Mouse (Mus musculus) hindbrain, postnatal 0 days (tissue): Measurements from ENCODE around the gene Pmel. TPM values are rescaled to one million over a fixed set of nuclear protein-coding genes. Genes with fewer than 3 reads are reported as not detected.
A peak's percentile ranks its signal among the peaks of the same experiment; 100 is the strongest.

ENCODE experiments used
- ATAC-seq: fragments of 200-750 bp; cut with Nextera tagmentation; 2 replicates; pipeline ENCODE4 v1.8.0; 2017; ENCODE audit warnings: mild to moderate bottlenecking, moderate TSS enrichment, moderate library complexity
- DNase-seq: peaks from one replicate; pipeline ENCODE4 v3.0.0-alpha.2; 2015; ENCODE audit warnings: low spot score
- H3K27ac ChIP-seq: fragments of 300-500 bp; sonication (generic); 2 replicates; pipeline ENCODE4 v1.5.1; 2014; ENCODE audit warnings: mild to moderate bottlenecking
- H3K27me3 ChIP-seq: fragments of 300-500 bp; sonication (generic); 2 replicates; pipeline ENCODE4 v1.6.1; 2014; ENCODE audit warnings: low read length, mixed read lengths; ENCODE audit not compliant: insufficient read depth
- H3K36me3 ChIP-seq: fragments of 300-500 bp; sonication (generic); 2 replicates; pipeline ENCODE4 v1.6.1; 2014; ENCODE audit warnings: low read length, mixed read lengths; ENCODE audit not compliant: insufficient read depth
- H3K4me1 ChIP-seq: fragments of 300-500 bp; sonication (generic); 2 replicates; pipeline ENCODE4 v1.6.1; 2014; ENCODE audit warnings: antibody characterized with exemption, low read length, mixed read lengths; ENCODE audit not compliant: insufficient read depth
- H3K4me2 ChIP-seq: fragments of 300-500 bp; sonication (generic); 2 replicates; pipeline ENCODE4 v1.6.1; 2014; ENCODE audit warnings: low read depth, mild to moderate bottlenecking, low read length, moderate library complexity, mixed read lengths
- H3K4me3 ChIP-seq: fragments of 300-500 bp; sonication (generic); 2 replicates; pipeline ENCODE4 v1.5.1; 2014; ENCODE audit warnings: low read length
- H3K9ac ChIP-seq: fragments of 300-500 bp; sonication (generic); replicated peaks from 2 replicates; pipeline ENCODE4 v1.6.1; 2014; ENCODE audit warnings: mild to moderate bottlenecking, low read length, moderate library complexity, mixed read lengths
- H3K9me3 ChIP-seq: fragments of 300-500 bp; sonication (generic); 2 replicates; pipeline ENCODE4 v1.6.1; 2016; ENCODE audit warnings: low read length, mixed read lengths
- CTCF ChIP-seq: IDR thresholded peaks from 2 replicates; pipeline ENCODE4 v1.5.1; 2016; ENCODE audit warnings: antibody characterized with exemption, control low read depth, low read depth
- WGBS: fragments of 180-500 bp; shearing (Covaris S2); extraction: QIAGEN DNeasy Blood & Tissue Kit; methylation state at CpG from one replicate; pipeline ENCODE4 v1.1.7; 2014; 5-methylcytosine and 5-hydroxymethylcytosine counted together
- polyA plus RNA-seq: library from polyadenylated mRNA; unstranded; fragments of >200 nt; fragmentation: Nextera tagmentation; extraction: Ambion mirVana; gene quantifications from 2 replicates; pipeline ENCODE4 v1.2.1, GENCODE M21; 2015
- total RNA-seq: library from RNA; depleted of rRNA; stranded (reverse); fragments of >200 nt; gene quantifications from 2 replicates; pipeline ENCODE4 v1.2.3, GENCODE M21; 2014

The Pmel gene
- total and polyA plus RNA-seq, 2 experiments from 2014 or later = 0.63 to 1.4 TPM

DNA sequence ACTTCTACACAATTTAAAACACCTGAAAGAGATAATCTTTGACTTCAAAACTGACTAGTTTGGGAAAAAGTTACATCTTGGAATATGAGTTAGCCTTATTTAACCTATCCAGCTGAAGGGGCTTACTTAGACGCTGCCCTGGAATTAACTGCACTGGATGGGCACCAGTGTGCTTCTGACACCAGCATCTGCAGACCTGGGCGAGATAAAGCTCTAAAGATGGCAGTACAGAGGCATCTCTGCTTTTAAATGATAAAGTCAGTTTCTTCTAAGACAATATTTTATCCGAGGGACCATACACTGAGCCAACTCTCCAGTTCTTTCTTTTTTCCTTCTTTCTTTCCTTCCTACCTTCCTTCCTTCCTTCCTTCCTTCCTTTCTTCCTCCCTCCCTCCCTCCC, 39.2 kb upstream of the Pmel start:
- DNase-seq (no peak), ATAC-seq (no peak)
- 76% methylated on average over 3 of the region's 3 CpGs for WGBS
- Histone ChIP-seq H3K9ac (no peak overlapping the region), H3K4me2 (no peak overlapping the region), H3K27me3 (no peaks in the 10 kb centered on the region), H3K4me3 (no peak overlapping the region), H3K27ac (no peak overlapping the region), H3K9me3 (no peaks in the 10 kb centered on the region), H3K36me3 (no peaks in the 10 kb centered on the region), H3K4me1 (no peaks in the 10 kb centered on the region)
- no peak for TF ChIP-seq CTCF

DNA sequence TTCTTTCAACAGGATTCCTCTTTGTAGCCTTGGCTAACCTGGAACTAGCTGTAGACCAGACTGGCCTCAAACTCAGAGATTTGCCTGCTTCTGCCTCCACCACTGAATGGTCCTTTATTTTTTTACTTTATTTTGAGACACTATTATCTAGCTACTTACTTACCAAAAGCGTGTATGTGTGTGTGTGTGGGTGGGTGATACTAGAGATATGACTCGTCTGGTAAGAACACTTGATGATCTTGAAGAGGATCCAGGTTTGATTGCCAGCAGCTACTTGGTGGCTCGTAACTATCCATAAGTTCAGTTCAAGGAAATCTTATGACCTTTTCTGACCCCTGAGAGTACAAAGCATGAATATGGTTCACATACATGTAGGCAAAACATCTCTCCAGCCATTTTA, 38.7 kb upstream of the Pmel start:
- DNase-seq = no peak
- no peaks in the 10 kb centered on the region for H3K27me3 ChIP-seq
- H3K9me3 ChIP-seq = no peaks in the 10 kb centered on the region
- WGBS = 87% methylated on average over 3 of the region's 3 CpGs
- TF ChIP-seq CTCF = no peak
- no peak overlapping the region for H3K27ac ChIP-seq
- no peak for ATAC-seq
- no peaks in the 10 kb centered on the region for H3K4me1 ChIP-seq
- no peak overlapping the region for H3K4me3 ChIP-seq
- no peaks in the 10 kb centered on the region for H3K36me3 ChIP-seq
- no peak overlapping the region for H3K9ac ChIP-seq
- no peak overlapping the region for H3K4me2 ChIP-seq

DNA sequence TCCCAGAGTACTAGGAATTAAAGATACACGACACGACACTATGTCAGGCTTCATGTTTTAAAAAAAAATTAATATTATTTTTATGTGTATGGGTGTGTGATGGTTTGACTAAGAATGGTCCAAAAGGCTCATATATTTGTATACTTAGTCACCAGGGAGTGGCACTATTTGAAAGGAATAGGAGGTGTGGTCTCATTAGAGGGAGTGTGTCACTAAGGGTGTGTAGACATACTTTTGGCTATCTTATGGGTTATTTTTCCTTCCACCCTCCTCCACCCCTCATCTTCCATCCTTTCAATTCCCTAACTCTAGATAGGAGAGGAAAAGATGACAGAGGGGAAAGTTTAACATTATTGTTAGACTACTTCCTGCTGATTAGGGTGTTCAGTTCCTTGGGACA, 38.2 kb upstream of the Pmel start:
- WGBS = 95% methylated on average over 2 of the region's 2 CpGs

DNA sequence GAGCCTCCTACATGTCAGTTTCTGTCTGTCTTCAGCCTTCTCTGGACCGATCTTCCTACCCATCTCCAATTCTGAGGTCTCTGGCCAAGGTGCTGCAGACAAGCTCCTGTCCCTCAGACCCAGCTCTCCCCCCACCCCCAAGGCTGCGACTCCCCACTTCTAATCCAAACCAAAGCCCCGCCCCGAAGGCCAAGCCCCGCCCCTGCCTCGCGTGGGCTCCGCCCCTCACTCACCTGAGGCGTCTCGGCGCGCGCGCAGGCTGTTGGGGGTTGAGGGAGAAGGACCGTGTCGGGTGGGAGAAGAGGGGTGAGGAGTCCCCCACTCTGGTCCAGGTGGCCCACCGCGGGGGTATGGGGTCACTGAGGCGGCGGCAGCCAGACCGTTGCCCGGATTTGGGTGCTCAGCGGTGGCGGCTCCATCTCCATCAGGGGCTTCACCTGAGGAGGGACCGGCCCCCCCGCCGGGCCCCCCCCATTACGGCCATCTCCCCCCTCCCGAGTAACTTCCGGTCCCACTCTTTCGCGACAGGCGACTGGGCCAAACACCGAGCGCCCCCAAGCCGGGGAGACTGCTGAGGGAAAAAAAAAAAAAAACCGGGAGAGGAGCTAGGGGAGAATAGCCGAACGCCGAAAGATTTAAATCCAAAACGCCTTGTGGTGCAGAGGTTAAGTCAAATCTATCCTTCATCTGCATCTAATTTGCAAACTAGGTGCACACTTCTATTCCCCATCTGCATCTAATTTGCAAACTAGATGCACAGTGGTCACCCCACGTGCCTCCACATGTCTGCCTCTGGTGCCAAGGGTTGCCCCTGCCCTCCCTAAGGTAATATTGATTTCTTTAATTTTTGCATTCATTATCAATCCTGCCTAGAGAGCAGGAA, 35.0 kb upstream of the Pmel start:
- peak overlapping the region; percentile 78 for H3K9ac ChIP-seq
- H3K36me3 ChIP-seq = peaks cover 11% of the 10 kb centered on the region; the same call in 1 of the 2 replicates
- H3K27me3 ChIP-seq = no peaks in the 10 kb centered on the region
- peak overlapping the region; percentile 83 for H3K4me2 ChIP-seq
- peak; percentile 77 for DNase-seq
- peak overlapping the region; percentile 76 for H3K4me3 ChIP-seq
- no peak for TF ChIP-seq CTCF
- H3K27ac ChIP-seq = peak overlapping the region; percentile 81
- peak; percentile 80 for ATAC-seq
- WGBS = under 1% methylated on average over 40 of the region's 42 CpGs
- H3K4me1 ChIP-seq = no peaks in the 10 kb centered on the region; the same call in 1 of the 2 replicates
- no peaks in the 10 kb centered on the region for H3K9me3 ChIP-seq

More for the DNA sequence above, 38.2 kb upstream of the Pmel start:
- no peak for DNase-seq
- Histone ChIP-seq H3K27ac (no peak overlapping the region), H3K27me3 (no peaks in the 10 kb centered on the region), H3K36me3 (peaks cover under 1% of the 10 kb centered on the region; the same call in 1 of the 2 replicates), H3K9me3 (no peaks in the 10 kb centered on the region), H3K4me2 (no peak overlapping the region), H3K4me3 (no peak overlapping the region), H3K9ac (no peak overlapping the region), H3K4me1 (no peaks in the 10 kb centered on the region)
- ATAC-seq = no peak
- TF ChIP-seq CTCF = no peak

DNA sequence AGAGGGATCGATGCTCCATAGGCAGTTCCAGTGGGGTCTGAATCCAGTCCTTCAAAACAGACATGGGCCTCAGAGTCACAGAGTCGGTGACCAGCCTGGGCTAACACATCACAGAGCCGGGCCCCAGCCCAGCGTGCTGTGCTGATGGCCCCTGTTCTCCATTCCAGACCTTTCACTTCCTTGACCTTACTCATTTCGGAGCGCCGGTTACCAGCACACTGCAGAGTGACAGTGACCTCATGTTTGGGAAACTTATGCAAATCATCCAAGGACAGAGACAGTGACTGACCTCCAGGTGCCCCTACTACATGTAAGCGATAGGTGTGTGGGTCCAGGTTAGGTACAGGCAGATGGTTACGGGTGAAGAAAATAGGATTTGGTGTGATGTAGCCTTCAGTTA, 32.8 kb upstream of the Pmel start:
- Histone ChIP-seq H3K9me3 (no peaks in the 10 kb centered on the region), H3K27me3 (no peaks in the 10 kb centered on the region), H3K9ac (no peak overlapping the region), H3K36me3 (peaks cover 11% of the 10 kb centered on the region; the same call in 1 of the 2 replicates), H3K4me2 (no peak overlapping the region), H3K4me3 (no peak overlapping the region), H3K27ac (no peak overlapping the region), H3K4me1 (no peaks in the 10 kb centered on the region; the same call in 1 of the 2 replicates)
- TF ChIP-seq CTCF = no peak
- 96% methylated on average over 9 of the region's 9 CpGs for WGBS
- DNase-seq (no peak), ATAC-seq (no peak)

DNA sequence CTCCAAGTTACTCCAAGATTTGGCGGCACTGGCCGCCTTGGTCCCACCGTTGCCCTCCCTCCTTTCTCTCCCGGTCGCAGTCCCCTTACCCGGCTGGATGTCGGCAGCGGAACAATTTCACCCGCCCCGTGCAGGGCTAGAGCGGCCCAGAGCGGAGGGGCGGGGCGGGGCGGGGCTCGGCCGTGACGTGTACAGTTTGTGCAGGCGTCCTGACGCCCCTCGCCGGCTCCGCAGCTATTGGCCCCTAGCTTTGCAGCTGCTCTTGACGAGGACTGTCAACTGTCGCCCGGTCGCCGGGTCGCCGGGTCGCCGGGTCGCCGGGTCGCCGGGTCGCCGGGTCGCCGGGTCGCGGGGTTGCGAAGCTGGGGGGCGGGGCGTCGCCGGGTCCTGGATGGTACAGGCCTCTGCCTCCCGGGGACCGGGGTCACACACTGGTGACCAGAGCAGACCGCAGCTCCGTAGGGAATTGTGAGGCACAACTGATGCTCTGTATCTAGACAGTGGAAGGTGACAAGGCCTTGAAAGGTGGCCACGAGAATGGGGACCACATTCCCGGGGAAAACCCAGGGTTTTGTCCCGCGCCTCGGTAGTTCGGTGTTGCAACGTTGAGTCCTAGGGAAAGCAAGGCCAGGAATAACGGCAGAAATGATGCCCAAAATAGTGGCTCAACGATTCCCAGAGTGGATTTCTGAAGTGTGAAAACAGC, 30.1 kb upstream of the Pmel start, which contains the start of gene Suox:
TSS of gene Suox (minus strand) at position 311 of the 706 bp plus-strand sequence.
- H3K4me3 ChIP-seq = peak within 1 kb of the TSS; percentile 54
- ATAC-seq = peak; percentile 88
- no peaks in the 10 kb centered on the region; the same call in 1 of the 2 replicates for H3K4me1 ChIP-seq
- no peaks in the 10 kb centered on the region for H3K9me3 ChIP-seq
- H3K9ac ChIP-seq = peak within 1 kb of the TSS; percentile 48
- H3K4me2 ChIP-seq = peak within 1 kb of the TSS; percentile 75
- H3K36me3 ChIP-seq = peaks cover 11% of the 10 kb centered on the region; the same call in 1 of the 2 replicates
- peak; percentile 88 for DNase-seq
- peak within 1 kb of the TSS; percentile 37 for H3K27ac ChIP-seq
- WGBS = under 1% methylated on average over 59 of the region's 60 CpGs
- no peaks in the 10 kb centered on the region for H3K27me3 ChIP-seq
- no peak for TF ChIP-seq CTCF
